Mouse (Mus musculus): ENCODE results near the gene C9.

Gene C9

GRCm38 (mm10) chr15:6492386-6492785, 47.3 kb downstream of the C9 start:
- DNase-seq: no peak

- DNase-seq: no peak
Observed at GRCm38 (mm10) chr15:6498396-6499070, 53.4 kb downstream of the C9 start.

DNA sequence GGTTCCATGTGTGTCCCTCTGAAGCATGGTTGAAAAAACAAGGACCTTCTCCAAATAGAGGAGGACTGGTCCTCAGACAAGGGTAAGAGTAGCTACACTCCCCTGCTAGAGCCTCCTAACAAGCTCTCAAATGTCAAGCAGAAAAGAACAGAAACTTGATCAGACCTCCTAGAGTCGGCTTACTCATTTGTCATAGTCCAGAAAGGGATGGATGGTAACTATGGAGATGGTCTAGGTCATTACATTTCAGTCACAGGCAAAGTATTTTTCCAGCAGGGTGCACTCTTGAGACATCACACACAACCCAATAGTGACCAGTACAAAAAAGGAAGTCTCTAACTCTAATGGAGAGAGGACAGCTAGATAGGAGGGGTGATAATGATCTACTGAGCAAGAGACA, 55.7 kb downstream of the C9 start:
- DNase-seq: no peak

- no peak for DNase-seq
Observed at GRCm38 (mm10) chr15:6517525-6517924, 72.4 kb downstream of the C9 start.

- DNase-seq: no peak
Observed at GRCm38 (mm10) chr15:6519417-6520255, 74.5 kb downstream of the C9 start.

GRCm38 (mm10) chr15:6520505-6521155, 75.5 kb downstream of the C9 start:
- DNase-seq: no peak

DNA sequence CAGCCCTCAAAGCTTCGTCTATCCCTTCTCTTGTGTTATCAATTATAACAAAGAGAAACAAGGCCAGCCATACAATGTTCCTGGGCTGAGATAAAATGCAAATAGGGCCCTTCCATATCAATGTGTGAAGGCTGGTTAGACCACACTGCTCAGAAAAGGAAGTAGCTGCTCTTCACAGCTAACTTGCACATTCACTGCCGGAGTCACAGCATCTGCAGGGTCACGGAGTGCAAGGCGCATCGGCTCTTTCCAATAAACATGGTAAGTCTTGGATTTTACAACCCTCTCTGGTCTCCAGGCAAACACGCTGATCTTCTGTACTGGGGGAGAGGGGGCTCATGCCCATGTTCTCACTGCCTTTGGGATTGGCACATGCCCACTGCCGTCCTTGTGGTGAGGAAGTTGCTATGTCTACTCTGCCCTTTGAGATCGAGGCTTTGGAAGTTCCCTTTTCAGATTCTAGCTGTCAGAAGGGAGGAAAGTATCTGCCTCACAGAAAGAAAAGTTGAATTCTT, 77.6 kb downstream of the C9 start, which contains the start of gene Fyb:
TSS of gene Fyb (plus strand) at position 201 of the 515 bp plus-strand sequence.
- DNase-seq: no peak

DNA sequence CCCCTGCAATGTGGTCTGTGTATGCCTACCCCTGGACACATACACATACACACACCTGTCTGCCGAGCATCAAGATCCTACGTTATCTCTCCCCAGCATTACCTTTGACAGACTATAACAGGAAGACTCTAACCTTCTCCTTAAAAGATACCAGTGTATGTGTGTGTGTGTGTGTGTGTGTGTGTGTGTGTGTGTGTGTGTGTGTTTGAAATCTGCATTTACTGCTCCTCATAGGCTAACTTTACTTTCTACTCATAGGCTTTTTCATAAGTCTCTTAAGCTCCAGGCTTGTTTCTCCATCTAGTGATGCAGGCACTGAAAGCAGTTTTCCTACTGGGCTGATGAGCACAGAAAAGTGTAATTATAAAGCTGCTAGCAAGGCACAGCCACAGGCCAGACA, 79.7 kb downstream of the C9 start:
- DNase-seq: no peak

- DNase-seq: no peak
Observed at GRCm38 (mm10) chr15:6525386-6525785, 80.3 kb downstream of the C9 start.

DNA sequence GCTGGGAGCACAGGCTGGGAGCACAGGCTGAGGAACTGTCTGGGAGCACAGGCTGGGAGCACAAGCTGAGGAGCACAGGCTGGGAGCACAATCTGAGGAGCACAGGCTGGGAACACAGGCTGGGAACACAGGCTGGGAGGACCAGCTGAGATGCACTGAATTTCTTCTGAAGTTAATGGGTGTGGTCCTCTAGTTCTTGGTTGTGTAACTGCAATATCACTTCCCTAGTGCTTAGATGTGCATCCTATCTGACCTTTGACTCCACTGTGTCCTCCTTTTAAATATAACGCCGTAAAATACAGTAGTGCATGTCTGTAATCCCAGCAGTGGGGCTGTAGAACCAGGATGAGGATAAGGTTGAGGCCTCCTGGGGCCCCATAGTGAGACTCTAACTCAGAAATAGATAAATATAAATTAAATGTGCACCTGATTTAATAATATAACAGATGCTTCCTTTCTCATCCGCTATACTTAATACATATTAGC, 88.8 kb downstream of the C9 start:
- no peak for DNase-seq

GRCm38 (mm10) chr15:6534592-6534991, 89.5 kb downstream of the C9 start:
- no peak for DNase-seq

GRCm38 (mm10) chr15:6539639-6540338, 94.7 kb downstream of the C9 start:
- no peak for DNase-seq

Measured in cerebellum, adult 11 months (tissue).